Mouse (Mus musculus) stomach, embryonic 14.5 days (tissue): Measurements from ENCODE around the gene Gss. TPM values are rescaled to one million over a fixed set of nuclear protein-coding genes. Genes with fewer than 3 reads are reported as not detected.
A peak's percentile ranks its signal among the peaks of the same experiment; 100 is the strongest.
"Not testable (repeated sequence)": the region's sequence is repeated elsewhere in the genome, so short reads cannot be mapped to it uniquely, and the experiment has no call there.

ENCODE experiments used
- ATAC-seq: fragments of 200-750 bp; cut with Nextera tagmentation; 2 replicates; pipeline ENCODE4 v1.8.0; 2017; ENCODE audit warnings: low read depth, moderate TSS enrichment; ENCODE audit not compliant: insufficient number of reproducible peaks, insufficient read depth, low FRiP score
- H3K27ac ChIP-seq: fragments of 300-500 bp; sonication (generic); 2 replicates; pipeline ENCODE4 v1.5.1; 2014; ENCODE audit warnings: mild to moderate bottlenecking, low read length, moderate library complexity, mixed read lengths
- H3K27me3 ChIP-seq: fragments of 300-500 bp; sonication (generic); 2 replicates; pipeline ENCODE4 v1.6.1; 2014; ENCODE audit warnings: low read length, control low read depth, mixed read lengths; ENCODE audit not compliant: control insufficient read depth, insufficient read depth
- H3K36me3 ChIP-seq: fragments of 300-500 bp; sonication (generic); 2 replicates; pipeline ENCODE4 v1.6.1; 2014; ENCODE audit warnings: mild to moderate bottlenecking, control low read depth, low read length, moderate library complexity, mixed read lengths; ENCODE audit not compliant: control insufficient read depth, insufficient read depth
- H3K4me1 ChIP-seq: fragments of 300-500 bp; sonication (generic); 2 replicates; pipeline ENCODE4 v1.6.1; 2014; ENCODE audit warnings: low read length, control low read depth, mixed read lengths; ENCODE audit not compliant: control insufficient read depth, insufficient read depth
- H3K4me2 ChIP-seq: fragments of 300-500 bp; sonication (generic); replicated peaks from 2 replicates; pipeline ENCODE4 v1.6.1; 2014; ENCODE audit warnings: low read depth, low read length, control low read depth
- H3K4me3 ChIP-seq: fragments of 300-500 bp; sonication (generic); 2 replicates; pipeline ENCODE4 v1.5.1; 2014; ENCODE audit warnings: low read depth, low read length, control low read depth
- H3K9ac ChIP-seq: fragments of 300-500 bp; sonication (generic); replicated peaks from 2 replicates; pipeline ENCODE4 v1.6.1; 2014; ENCODE audit warnings: low read depth, mild to moderate bottlenecking, control low read depth, low read length, moderate library complexity, mixed read lengths
- H3K9me3 ChIP-seq: fragments of 300-500 bp; sonication (generic); 2 replicates; pipeline ENCODE4 v1.6.1; 2016; ENCODE audit warnings: low read depth, low read length, control low read depth; ENCODE audit not compliant: control insufficient read depth
- WGBS: fragments of 180-500 bp; shearing (Covaris S2); extraction: QIAGEN DNeasy Blood & Tissue Kit; methylation state at CpG from one replicate; pipeline ENCODE4 v1.1.7; 2014; 5-methylcytosine and 5-hydroxymethylcytosine counted together
- polyA plus RNA-seq: library from polyadenylated mRNA; unstranded; fragments of >200 nt; fragmentation: Nextera tagmentation; extraction: Ambion mirVana; gene quantifications from 2 replicates; pipeline ENCODE4 v1.2.1, GENCODE M21; 2014

Gene Gss
- polyA plus RNA-seq, 1 experiment from 2014 or later: 26.1 TPM

DNA sequence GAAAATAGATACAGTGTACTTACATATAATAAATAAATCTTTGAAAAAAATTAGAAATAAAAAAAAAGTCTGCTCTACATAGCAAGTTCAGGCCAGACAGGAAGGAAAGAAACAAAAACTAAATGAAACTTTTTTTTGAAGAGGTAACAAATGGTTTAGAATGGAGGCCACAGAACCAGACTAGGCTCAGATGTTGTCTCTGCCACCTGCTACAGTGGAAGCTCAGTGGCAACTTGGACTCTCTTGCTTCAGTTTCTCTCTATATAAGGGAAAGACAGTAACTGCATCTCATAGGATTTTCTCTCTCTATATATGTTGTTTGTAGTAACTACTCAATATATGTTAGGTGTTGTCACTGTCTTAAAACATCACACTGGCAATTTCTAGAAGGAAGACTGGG lies 40.3 kb downstream of the Gss start:
- Histone ChIP-seq H3K9me3 (no peaks in the 10 kb centered on the region), H3K9ac (no peak overlapping the region), H3K27ac (peak overlapping the region; percentile 57; the same call in 1 of the 2 replicates), H3K27me3 (no peaks in the 10 kb centered on the region), H3K4me3 (no peak overlapping the region), H3K36me3 (no peaks in the 10 kb centered on the region), H3K4me1 (no peaks in the 10 kb centered on the region), H3K4me2 (no peak overlapping the region)
- no peak for ATAC-seq

- Histone ChIP-seq H3K4me1 (no peaks in the 10 kb centered on the region), H3K4me2 (no peak overlapping the region), H3K36me3 (no peaks in the 10 kb centered on the region), H3K9me3 (no peaks in the 10 kb centered on the region), H3K27ac (no peak overlapping the region), H3K4me3 (no peak overlapping the region), H3K27me3 (no peaks in the 10 kb centered on the region), H3K9ac (no peak overlapping the region)
- ATAC-seq: no peak
- WGBS: 68% methylated on average over 1 of the region's 1 CpGs
These were observed 45.7 kb downstream of the Gss start for GRCm38 (mm10) chr2:155546955-155547354.

DNA sequence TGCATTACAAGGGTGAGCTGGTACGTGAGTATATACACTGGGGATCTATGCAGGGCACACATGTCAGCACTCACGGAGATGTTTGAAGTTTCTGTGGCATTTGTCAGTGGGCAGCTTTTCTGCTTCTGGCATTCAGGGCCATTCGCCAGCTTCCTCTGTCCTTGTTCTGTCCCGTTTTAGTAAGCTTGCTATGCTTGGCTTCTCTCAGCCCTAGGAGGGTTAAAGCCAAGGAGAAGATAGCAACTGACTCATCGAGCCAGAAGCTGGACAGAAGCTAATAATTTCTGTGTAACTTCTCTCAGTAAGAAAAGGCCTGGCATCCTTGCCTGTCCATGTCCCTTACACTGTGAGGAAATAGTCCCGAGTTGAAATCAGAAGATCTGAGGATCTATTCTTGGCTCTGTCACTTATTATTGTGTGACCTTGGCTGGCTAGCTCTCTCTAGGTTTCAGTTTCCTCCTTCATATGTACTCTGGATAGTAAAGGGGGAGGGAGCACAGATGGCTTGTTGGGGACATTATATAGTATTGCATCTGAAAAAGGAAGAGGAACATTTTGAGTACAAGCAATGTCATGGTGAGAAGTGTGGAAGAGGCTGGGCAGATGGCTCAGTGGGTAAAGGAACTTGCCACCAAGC lies 51.7 kb downstream of the Gss start:
- Histone ChIP-seq H3K4me1 (no peaks in the 10 kb centered on the region), H3K4me3 (no peak overlapping the region), H3K9ac (no peak overlapping the region), H3K36me3 (no peaks in the 10 kb centered on the region), H3K27ac (no peak overlapping the region), H3K27me3 (no peaks in the 10 kb centered on the region), H3K9me3 (no peaks in the 10 kb centered on the region), H3K4me2 (no peak overlapping the region)
- WGBS: 72% methylated on average over 6 of the region's 6 CpGs
- no peak for ATAC-seq

DNA sequence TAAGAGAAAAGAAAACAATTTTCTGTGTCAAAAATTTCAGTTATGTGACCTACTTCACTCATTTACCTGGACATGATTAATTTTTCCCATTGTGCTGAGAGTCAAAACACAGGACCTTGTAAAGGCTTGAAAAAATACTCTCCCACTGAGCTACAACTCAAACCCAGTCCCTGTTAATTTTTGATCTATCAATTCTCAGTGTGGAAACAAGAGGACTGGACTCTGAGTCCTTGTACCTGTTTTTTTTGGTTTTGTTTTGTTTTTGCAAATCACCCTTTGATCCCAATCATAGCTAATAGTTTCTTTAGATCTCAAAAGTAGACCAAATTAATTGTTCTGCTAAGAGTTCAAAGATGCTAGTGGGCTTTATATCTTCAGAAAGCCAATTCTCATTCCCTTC lies 52.9 kb downstream of the Gss start:
- Histone ChIP-seq H3K4me2 (no peak overlapping the region), H3K4me1 (no peaks in the 10 kb centered on the region)
- no peak for ATAC-seq

GRCm38 (mm10) chr2:155538463-155539057 lies 54.0 kb downstream of the Gss start:
- H3K9me3 ChIP-seq, H3K9ac ChIP-seq, H3K36me3 ChIP-seq, ATAC-seq, H3K4me2 ChIP-seq, H3K4me1 ChIP-seq, H3K27ac ChIP-seq, H3K27me3 ChIP-seq, H3K4me3 ChIP-seq: not testable (repeated sequence)
- 75% methylated on average over 14 of the region's 19 CpGs for WGBS

More for the DNA sequence above, 52.9 kb downstream of the Gss start:
- Histone ChIP-seq H3K9ac (no peak overlapping the region), H3K27me3 (no peaks in the 10 kb centered on the region), H3K4me3 (no peak overlapping the region), H3K9me3 (no peaks in the 10 kb centered on the region), H3K27ac (no peak overlapping the region), H3K36me3 (no peaks in the 10 kb centered on the region)

- 82% methylated on average over 5 of the region's 5 CpGs for WGBS
- Histone ChIP-seq H3K27me3 (no peaks in the 10 kb centered on the region), H3K36me3 (no peaks in the 10 kb centered on the region), H3K4me3 (no peak overlapping the region), H3K9ac (no peak overlapping the region), H3K9me3 (no peaks in the 10 kb centered on the region), H3K4me2 (no peak overlapping the region), H3K4me1 (no peaks in the 10 kb centered on the region), H3K27ac (no peak overlapping the region)
- no peak for ATAC-seq
These were observed 54.7 kb downstream of the Gss start for GRCm38 (mm10) chr2:155537761-155538462.

DNA sequence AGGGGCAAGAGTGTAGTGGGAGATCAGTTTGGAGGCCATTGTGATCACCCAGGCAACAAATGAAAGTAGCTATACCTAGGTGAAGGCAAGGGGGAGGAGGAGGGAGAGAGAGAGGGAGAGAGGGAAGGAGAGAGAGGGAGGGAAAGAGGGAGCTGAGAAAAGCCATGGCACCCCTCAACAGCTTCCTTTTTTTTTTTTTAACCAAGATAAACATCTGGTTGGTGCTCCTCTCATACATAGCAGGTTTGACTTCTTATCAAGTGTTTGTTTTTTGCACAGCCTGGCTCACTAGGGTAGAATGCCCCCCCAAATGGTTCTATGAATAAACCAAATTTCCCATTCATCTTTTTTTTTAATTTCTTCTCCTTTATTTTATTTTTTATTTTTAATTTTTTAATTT lies 56.3 kb downstream of the Gss start:
- H3K9me3 ChIP-seq: no peaks in the 10 kb centered on the region
- no peaks in the 10 kb centered on the region for H3K27me3 ChIP-seq
- ATAC-seq: no peak
- no peaks in the 10 kb centered on the region for H3K36me3 ChIP-seq
- H3K4me3 ChIP-seq: no peak overlapping the region
- H3K4me1 ChIP-seq: no peaks in the 10 kb centered on the region
- H3K4me2 ChIP-seq: no peak overlapping the region
- H3K27ac ChIP-seq: no peak overlapping the region
- H3K9ac ChIP-seq: no peak overlapping the region

DNA sequence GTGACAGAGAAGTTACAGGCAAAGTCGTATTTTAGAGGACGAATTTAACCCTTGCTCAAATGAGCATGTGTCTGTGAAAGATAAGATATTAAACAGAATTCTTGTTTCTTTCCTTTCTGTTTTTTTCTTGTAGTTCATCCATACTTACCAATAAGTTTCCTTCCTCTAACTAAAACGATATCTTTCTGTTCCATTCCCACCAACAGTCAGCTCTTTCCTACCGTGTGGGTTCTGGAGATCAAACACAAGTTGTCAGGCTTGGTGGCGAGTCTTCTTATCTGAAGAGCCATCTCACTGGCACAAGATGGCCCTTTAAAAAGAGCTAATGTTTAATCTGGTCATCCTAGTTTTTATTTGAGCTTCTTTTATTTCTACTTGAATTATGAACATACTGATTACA lies 65.2 kb downstream of the Gss start:
- Histone ChIP-seq H3K4me2 (no peak overlapping the region), H3K27ac (no peak overlapping the region), H3K27me3 (no peaks in the 10 kb centered on the region), H3K4me1 (no peaks in the 10 kb centered on the region), H3K9me3 (no peaks in the 10 kb centered on the region), H3K9ac (no peak overlapping the region), H3K36me3 (no peaks in the 10 kb centered on the region), H3K4me3 (no peak overlapping the region)
- no peak for ATAC-seq
- 65% methylated on average over 5 of the region's 5 CpGs for WGBS
